Mouse (Mus musculus) adrenal gland, postnatal 14 days (tissue): ENCODE data around the gene Igf1r. TPM values are rescaled to one million over a fixed set of nuclear protein-coding genes. Genes with fewer than 3 reads are reported as not detected.
A peak's percentile ranks its signal among the peaks of the same experiment; 100 is the strongest.

Experiments
- DNase-seq: peaks from one replicate; pipeline ENCODE4 v3.0.0; 2021; ENCODE audit warnings: mixed read lengths
- total RNA-seq: library from RNA; stranded (reverse); gene quantifications from 2 replicates; pipeline ENCODE4 v1.2.3, GENCODE M21; 2021

The Igf1r gene
- total RNA-seq, 1 experiment from 2014 or later, result 83.6 TPM

DNA sequence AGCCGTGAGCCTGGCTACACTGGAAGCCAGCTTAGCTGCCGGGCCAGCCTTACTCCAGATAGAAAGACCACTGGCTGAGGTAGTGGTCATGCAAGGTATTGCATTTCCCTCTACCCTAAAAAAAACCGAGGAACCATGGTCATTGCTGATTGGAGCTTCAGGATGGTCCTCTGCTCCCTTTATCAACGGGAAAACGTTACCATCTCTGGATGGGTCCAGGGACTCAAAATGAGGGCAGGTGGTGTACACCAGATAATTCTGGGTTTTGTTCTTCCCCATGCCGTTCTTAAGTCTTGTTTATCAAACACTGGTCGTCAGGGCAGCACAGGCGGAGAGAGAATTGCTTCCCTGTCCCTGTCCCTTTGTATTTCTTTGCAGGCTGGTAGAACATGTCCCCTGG, 57.0 kb downstream of the Igf1r start:
- DNase-seq, result no peak

DNA sequence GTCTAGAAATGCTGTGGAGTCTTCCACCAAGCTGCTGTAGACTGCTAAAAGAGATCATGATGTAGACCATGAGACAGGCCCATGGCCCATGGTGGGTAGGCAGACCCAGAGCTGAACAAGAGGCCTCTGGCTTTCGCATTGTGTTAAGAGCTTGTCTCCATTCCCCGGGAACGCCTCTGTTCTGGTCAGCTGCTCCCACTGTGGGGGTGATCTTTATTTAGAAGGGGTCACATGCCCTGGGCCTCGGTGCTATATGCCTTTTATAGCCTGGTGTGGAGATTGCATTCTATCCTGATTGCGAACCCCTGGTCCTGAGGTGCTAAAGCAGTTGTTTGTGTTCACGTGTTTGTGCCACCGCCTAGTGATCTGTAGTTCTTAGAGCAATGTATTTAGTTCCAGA, 57.5 kb downstream of the Igf1r start:
- DNase-seq, result no peak

DNA sequence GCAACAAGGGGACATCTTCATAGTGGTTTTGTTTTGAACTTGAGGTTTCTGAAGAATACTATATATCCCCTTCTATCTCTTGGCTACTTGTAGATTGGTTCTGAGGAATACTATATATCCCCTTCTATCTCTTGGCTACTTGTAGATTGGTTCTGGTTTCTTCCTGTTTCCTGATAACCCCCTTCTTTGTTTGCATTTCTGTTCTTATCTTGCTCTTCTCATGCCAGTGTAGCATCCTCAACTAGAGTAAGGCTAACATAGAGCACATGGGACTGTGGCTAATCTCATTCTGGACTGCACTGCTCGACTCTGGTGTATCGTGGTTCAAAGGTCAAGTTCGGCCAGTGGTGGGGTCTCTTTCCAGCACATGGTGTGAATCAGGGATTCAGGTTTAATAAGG, 58.2 kb downstream of the Igf1r start:
- DNase-seq, result no peak

DNA sequence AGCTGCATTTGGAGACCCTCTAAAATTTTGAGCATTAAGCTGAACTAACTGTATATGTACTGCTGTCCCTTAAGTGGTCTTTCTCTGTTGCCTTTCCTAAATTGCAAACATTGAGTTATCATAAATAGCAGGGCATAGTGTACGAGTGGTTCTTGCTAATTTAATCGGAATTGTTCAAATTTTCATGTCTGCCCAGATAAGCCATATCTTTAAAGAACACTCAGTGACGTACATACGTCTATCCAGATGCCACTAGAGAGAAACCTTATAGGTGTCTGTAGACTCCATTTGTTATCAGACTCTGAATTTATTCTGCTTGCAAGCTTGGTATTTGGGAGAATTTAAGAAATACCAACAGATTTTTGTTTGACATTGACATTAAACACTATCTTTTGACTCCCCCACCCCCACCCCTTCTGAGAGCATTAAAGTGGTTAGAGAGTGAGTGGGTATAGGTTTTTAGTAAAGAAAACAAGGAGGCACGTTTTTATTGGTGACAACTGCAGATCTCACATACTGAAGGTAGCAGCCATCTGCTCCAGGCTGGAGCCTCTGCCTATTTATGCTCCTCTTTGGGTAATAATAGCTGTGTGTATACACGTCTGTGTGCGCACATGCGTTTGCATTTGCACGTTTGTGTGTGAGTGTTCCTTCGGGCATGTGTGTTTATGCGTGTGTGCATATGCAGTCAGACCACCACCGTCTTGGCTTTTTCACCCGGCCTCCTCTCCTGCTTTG, 58.9 kb downstream of the Igf1r start:
- DNase-seq, result no peak

DNA sequence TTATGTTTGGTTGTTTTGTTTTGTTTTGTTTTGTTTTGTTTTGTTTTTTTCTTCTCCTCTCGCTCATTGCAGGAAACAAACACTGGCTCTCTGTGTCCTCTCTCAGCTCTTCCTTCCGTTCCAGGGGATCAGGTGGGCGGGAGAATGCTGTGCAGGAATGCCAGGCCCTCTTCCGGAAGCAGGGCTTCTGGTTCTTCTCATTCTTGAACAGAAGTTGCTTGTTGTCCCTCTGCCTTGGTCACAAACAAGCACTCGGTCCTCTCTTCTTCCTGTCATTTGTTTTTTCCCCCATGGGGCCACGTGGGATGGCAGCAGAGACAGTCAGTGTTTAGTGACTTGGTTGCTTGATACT, 59.5 kb downstream of the Igf1r start:
- peak; percentile 24 for DNase-seq

DNA sequence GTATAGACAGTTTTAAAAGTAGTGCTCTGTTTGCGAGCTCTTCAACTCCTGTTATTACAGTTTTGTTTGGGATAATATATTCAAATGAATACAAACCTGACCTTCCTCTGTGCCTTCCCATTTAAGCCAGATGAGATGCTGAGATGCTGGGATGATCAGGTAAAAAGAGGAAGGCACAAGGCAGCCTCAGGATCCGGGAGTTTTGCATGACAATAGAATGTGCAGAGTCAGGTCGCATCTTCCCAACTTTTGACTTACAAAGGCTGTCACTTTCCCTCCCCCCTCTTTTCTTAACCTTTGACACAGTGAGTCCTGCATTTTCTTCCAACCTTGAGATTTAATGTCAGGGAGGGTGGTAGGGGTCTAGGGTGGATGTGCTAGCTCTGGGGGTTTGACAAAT, 61.9 kb downstream of the Igf1r start:
- no peak for DNase-seq

DNA sequence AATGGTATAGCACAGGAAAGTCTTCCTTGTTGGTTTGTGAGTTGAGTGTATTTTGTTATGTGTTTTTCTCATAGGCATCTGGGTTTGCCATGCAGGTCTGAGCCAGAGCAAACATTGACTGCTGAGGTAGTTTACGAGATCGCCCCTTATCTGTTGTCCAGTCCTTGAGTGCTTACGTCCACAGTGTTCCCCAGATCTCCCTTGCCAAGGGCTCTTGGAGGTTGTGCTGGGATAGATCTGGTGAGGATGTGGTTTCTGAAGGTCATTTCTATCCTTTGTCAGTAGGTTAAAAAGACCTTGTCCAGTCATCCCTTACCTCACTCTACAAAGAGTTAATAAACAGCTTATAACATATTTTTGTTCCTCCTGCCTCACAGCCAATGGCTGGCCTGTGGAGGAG, 62.8 kb downstream of the Igf1r start:
- no peak for DNase-seq

GRCm38 (mm10) chr7:68018038-68018437, 65.4 kb downstream of the Igf1r start:
- DNase-seq, result no peak

- DNase-seq, result no peak
Measured at GRCm38 (mm10) chr7:68020556-68020955, 67.9 kb downstream of the Igf1r start.

DNA sequence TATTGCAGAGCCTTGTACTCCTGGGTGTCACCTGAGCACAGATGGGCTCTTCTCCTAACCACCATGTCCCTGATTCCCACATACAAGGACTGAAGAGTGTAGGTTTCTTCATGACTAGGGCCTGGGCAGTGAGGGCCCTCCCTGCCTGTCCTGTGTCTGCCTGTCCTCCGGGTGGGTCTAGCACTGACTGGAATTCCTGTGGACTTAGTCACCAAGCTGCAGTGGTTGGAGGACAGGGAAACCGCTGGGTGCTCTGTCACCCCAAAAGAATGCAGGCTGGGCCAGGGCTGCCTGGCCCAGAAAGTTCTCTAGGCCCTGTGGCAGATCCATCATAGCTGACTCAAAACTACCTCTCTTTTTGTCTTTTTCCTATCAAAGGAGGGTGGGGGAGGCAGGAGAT, 69.1 kb downstream of the Igf1r start:
- DNase-seq, result peak; percentile 88

DNA sequence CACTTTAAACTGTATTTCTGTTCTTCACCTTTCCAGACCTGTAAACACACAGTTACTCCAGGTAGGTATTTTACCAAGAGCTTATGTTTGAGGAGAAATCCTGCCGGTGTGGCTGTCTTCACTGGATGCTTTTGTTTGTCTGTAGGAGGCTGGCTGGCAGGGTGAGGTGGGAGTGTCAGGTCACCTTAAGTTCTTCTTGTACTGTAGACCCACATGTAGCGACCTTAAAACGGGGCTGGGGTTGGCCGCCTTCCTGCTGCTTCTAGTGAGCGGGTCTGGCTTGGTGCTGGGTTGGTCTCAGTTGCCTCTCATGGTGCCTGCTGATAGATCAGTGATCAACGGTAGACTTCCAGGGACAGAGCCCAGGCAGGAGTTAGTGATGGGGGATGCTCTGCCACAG, 69.6 kb downstream of the Igf1r start:
- no peak for DNase-seq

DNA sequence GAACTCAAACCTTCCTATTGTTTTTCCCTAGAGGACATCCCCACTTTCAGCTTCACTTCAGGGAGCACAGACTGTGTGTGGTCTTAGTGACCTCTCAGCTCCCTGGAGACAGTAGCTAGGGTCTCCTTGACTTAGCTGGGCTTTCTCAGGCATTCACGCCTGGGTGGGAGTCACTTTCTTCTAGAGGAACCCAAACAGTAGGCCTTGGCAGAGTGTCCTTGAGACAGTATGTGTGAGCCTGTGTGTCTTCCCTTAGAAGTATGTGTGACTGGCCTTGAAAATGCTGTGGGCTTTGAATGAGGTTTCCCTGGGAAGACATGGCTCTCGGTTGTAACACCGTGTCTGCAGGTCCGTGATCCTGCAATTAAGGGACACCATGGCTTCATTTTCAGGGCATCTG, 71.3 kb downstream of the Igf1r start:
- no peak for DNase-seq

GRCm38 (mm10) chr7:68024625-68025024, 72.0 kb downstream of the Igf1r start:
- DNase-seq, result peak; percentile 59

DNA sequence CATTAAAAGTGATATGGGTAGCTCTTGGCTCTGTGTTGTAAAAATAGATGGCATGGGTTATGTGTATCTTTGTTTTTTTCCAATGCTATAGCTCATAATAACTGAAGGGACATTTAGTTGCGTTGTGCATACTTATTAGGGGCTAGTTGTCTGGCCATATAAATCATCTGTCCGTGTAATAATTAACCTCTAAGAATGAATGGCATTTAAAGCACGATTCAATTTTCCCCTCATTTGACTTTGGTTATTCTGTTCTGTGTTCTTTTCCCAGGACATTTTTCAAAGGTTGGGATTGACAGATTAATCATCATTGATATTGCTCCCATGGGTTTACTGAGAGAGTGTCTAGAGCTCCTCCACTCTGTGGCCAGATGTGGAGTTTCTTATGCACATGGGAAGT, 72.8 kb downstream of the Igf1r start:
- DNase-seq, result no peak

GRCm38 (mm10) chr7:68026076-68026475, 73.4 kb downstream of the Igf1r start:
- DNase-seq, result no peak

DNA sequence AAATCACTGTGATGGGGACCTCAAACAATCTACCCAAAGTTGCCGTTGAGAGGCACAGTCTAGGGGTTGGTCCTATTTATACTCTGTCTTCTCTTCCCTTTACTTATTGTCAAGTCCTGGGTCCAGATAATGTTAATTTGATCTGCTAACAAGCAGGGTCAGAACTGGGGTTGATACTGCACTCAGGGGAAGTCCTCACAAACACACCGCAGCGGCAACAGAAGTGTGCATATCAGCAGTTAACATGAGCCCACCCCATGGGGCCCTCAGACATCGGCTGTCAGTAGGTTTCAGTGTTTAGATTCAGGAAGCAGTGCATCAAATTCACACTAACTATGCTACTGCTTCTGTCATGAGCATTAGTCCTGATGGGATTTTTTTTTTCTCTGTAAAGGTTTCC, 75.5 kb downstream of the Igf1r start:
- no peak for DNase-seq

- DNase-seq, result peak; percentile 49
Measured at GRCm38 (mm10) chr7:68030846-68031245, 78.2 kb downstream of the Igf1r start.

DNA sequence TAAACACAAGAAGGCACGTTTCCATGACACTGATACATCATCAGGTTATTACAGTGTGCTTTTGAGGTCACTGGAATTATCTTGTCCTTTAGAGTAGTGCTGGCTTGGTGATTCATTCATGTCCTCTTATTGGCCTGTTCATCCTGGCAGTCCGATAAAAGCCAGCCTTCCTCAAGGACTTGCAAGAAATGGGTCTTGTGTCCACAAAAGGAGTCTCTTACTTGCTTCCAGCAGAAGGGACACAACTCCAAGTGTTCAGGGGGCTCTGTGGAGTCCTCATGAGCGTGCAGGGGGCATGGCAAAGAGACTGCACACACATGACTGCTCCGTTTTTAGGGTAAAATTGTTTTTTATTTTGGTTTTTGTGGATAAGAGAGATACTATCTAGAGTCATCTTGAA, 83.9 kb downstream of the Igf1r start:
- DNase-seq, result peak; percentile 44

GRCm38 (mm10) chr7:68038846-68039245, 86.2 kb downstream of the Igf1r start:
- no peak for DNase-seq

DNA sequence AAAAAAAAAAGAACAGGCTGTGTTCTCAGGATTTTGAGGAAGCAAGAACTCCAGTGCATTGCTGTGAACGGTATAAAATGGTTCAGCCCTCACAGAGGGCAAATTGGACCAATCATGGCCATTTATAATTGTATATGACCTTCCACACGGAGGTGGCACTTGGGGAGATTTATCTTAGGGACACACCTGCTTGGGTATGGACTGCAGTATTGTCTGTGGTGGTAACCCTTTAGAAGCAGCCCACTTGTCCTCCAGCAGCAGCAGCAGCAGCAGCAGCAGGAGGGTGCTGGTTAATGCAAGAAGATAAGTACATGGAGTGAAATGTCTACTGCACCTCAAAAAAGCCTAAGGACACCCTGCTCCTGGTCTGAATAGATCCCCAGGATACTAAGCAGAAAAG, 86.9 kb downstream of the Igf1r start:
- no peak for DNase-seq

DNA sequence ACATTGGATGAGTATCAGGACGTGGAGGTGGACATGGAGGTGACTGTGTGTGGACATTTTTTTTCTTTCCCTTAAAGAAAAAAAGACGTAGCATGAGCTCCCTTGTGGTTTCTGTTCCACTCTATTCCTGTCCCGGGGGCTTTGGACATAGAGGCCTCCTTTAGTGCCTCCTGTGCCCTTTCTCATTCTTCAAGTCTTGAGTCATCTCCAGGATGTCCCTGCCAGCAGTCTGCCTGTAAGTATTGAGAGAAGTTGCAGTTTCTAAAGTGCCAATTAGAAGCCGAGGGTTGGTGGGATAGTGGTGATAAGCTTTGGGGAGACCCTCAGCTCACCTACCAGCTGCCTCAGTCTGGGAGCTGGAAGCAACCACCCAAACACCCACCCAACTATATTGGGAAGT, 92.0 kb downstream of the Igf1r start:
- DNase-seq, result no peak

- no peak for DNase-seq
Measured at GRCm38 (mm10) chr7:68047152-68047551, 94.5 kb downstream of the Igf1r start.

DNA sequence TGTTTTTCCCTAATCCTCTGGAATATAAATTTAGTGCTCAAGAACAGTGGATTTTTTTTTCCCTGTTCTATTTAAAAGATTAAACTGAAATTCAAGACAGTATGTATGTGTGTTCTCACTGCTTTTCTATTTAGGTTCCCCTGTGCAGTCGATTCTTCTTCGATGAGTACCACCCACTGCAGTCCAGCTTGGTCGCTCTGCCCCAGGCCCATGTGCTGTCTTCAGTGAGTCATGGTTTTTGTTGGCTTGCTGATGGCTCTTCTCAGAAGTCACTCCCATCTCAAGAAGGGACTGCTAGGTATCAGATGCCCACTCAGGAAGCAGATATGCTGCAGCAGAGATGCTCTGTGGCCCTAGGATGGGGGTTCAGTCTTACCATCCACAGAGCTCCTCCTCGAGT, 95.9 kb downstream of the Igf1r start:
- DNase-seq, result no peak

GRCm38 (mm10) chr7:68049048-68049447, 96.4 kb downstream of the Igf1r start:
- DNase-seq, result no peak
